Mouse (Mus musculus) hindbrain, postnatal 0 days (tissue): ENCODE measurements at regions not wholly inside any gene's neighbourhood (a gene's known extent, or its start where the extent isn't known, plus 50 kb on each side); places are given as distances from the start of the nearest gene placed in this dataset.
A peak's percentile ranks its signal among the peaks of the same experiment; 100 is the strongest.

Source experiments
- ATAC-seq: fragments of 200-750 bp; cut with Nextera tagmentation; 2 replicates; pipeline ENCODE4 v1.8.0; 2017; ENCODE audit warnings: mild to moderate bottlenecking, moderate TSS enrichment, moderate library complexity
- DNase-seq: peaks from one replicate; pipeline ENCODE4 v3.0.0-alpha.2; 2015; ENCODE audit warnings: low spot score
- H3K27ac ChIP-seq: fragments of 300-500 bp; sonication (generic); 2 replicates; pipeline ENCODE4 v1.5.1; 2014; ENCODE audit warnings: mild to moderate bottlenecking
- H3K27me3 ChIP-seq: fragments of 300-500 bp; sonication (generic); 2 replicates; pipeline ENCODE4 v1.6.1; 2014; ENCODE audit warnings: low read length, mixed read lengths; ENCODE audit not compliant: insufficient read depth
- H3K36me3 ChIP-seq: fragments of 300-500 bp; sonication (generic); 2 replicates; pipeline ENCODE4 v1.6.1; 2014; ENCODE audit warnings: low read length, mixed read lengths; ENCODE audit not compliant: insufficient read depth
- H3K4me1 ChIP-seq: fragments of 300-500 bp; sonication (generic); 2 replicates; pipeline ENCODE4 v1.6.1; 2014; ENCODE audit warnings: antibody characterized with exemption, low read length, mixed read lengths; ENCODE audit not compliant: insufficient read depth
- H3K4me2 ChIP-seq: fragments of 300-500 bp; sonication (generic); 2 replicates; pipeline ENCODE4 v1.6.1; 2014; ENCODE audit warnings: low read depth, mild to moderate bottlenecking, low read length, moderate library complexity, mixed read lengths
- H3K4me3 ChIP-seq: fragments of 300-500 bp; sonication (generic); 2 replicates; pipeline ENCODE4 v1.5.1; 2014; ENCODE audit warnings: low read length
- H3K9ac ChIP-seq: fragments of 300-500 bp; sonication (generic); replicated peaks from 2 replicates; pipeline ENCODE4 v1.6.1; 2014; ENCODE audit warnings: mild to moderate bottlenecking, low read length, moderate library complexity, mixed read lengths
- H3K9me3 ChIP-seq: fragments of 300-500 bp; sonication (generic); 2 replicates; pipeline ENCODE4 v1.6.1; 2016; ENCODE audit warnings: low read length, mixed read lengths
- CTCF ChIP-seq: IDR thresholded peaks from 2 replicates; pipeline ENCODE4 v1.5.1; 2016; ENCODE audit warnings: antibody characterized with exemption, control low read depth, low read depth
- WGBS: fragments of 180-500 bp; shearing (Covaris S2); extraction: QIAGEN DNeasy Blood & Tissue Kit; methylation state at CpG from one replicate; pipeline ENCODE4 v1.1.7; 2014; 5-methylcytosine and 5-hydroxymethylcytosine counted together

GRCm38 (mm10) chr9:61478862-61479261 is 106.7 kb downstream of the Tle3 start:
- no peaks in the 10 kb centered on the region for H3K9me3 ChIP-seq
- no peak overlapping the region for H3K9ac ChIP-seq
- DNase-seq, result no peak
- H3K27me3 ChIP-seq, result no peaks in the 10 kb centered on the region
- no peak overlapping the region for H3K4me2 ChIP-seq
- no peaks in the 10 kb centered on the region for H3K36me3 ChIP-seq
- TF ChIP-seq CTCF, result no peak
- H3K4me1 ChIP-seq, result no peaks in the 10 kb centered on the region
- no peak overlapping the region for H3K4me3 ChIP-seq
- 26% methylated on average over 9 of the region's 9 CpGs for WGBS
- ATAC-seq, result no peak
- H3K27ac ChIP-seq, result no peak overlapping the region

- H3K27me3 ChIP-seq, result 0 out of 2 replicates have a peak, but pooled peaks cover 3% of the 10 kb centered on the region
- DNase-seq (no peak), ATAC-seq (no peak)
- WGBS, result 58% methylated on average over 4 of the region's 4 CpGs
- no peak for TF ChIP-seq CTCF
- H3K4me2 ChIP-seq, result no peak overlapping the region
- no peaks in the 10 kb centered on the region for H3K4me1 ChIP-seq
- H3K9ac ChIP-seq, result no peak overlapping the region
- H3K36me3 ChIP-seq, result no peaks in the 10 kb centered on the region
- H3K4me3 ChIP-seq, result no peak overlapping the region
- no peak overlapping the region for H3K27ac ChIP-seq
- H3K9me3 ChIP-seq, result no peaks in the 10 kb centered on the region
Observed at GRCm38 (mm10) chr9:61476351-61476750, 104.2 kb downstream of the Tle3 start.

GRCm38 (mm10) chr9:61470815-61471505 is 98.8 kb downstream of the Tle3 start:
- 37% methylated on average over 6 of the region's 6 CpGs for WGBS
- DNase-seq (no peak), ATAC-seq (no peak)
- Histone ChIP-seq H3K4me2 (no peak overlapping the region), H3K9me3 (no peaks in the 10 kb centered on the region), H3K4me1 (peaks cover 7% of the 10 kb centered on the region; the same call in 1 of the 2 replicates), H3K9ac (no peak overlapping the region), H3K4me3 (no peak overlapping the region), H3K27me3 (0 out of 2 replicates have a peak, but pooled peaks cover 3% of the 10 kb centered on the region), H3K36me3 (no peaks in the 10 kb centered on the region), H3K27ac (no peak overlapping the region)
- TF ChIP-seq CTCF, result no peak

- Histone ChIP-seq H3K27ac (peak overlapping the region; percentile 26; the same call in 1 of the 2 replicates), H3K9ac (no peak overlapping the region), H3K4me3 (no peak overlapping the region), H3K27me3 (0 out of 2 replicates have a peak, but pooled peaks cover 3% of the 10 kb centered on the region), H3K4me1 (peaks cover 7% of the 10 kb centered on the region; the same call in 1 of the 2 replicates), H3K9me3 (peaks cover 8% of the 10 kb centered on the region; the same call in 1 of the 2 replicates), H3K4me2 (no peak overlapping the region), H3K36me3 (no peaks in the 10 kb centered on the region)
- WGBS, result 22% methylated on average over 11 of the region's 11 CpGs
- TF ChIP-seq CTCF, result no peak
- peak; percentile 77 for ATAC-seq
- DNase-seq, result peak; percentile 29
Observed at GRCm38 (mm10) chr9:61468897-61469509, 96.8 kb downstream of the Tle3 start.

GRCm38 (mm10) chr9:61468368-61468848 is 96.2 kb downstream of the Tle3 start:
- Histone ChIP-seq H3K9me3 (peaks cover 8% of the 10 kb centered on the region; the same call in 1 of the 2 replicates), H3K4me3 (no peak overlapping the region), H3K27me3 (0 out of 2 replicates have a peak, but pooled peaks cover 3% of the 10 kb centered on the region), H3K9ac (no peak overlapping the region), H3K4me1 (peaks cover 7% of the 10 kb centered on the region; the same call in 1 of the 2 replicates), H3K27ac (peak overlapping the region; percentile 65), H3K36me3 (no peaks in the 10 kb centered on the region), H3K4me2 (no peak overlapping the region)
- peak; percentile 90 for ATAC-seq
- peak; percentile 83 for DNase-seq
- TF ChIP-seq CTCF, result no peak
- 16% methylated on average over 6 of the region's 6 CpGs for WGBS
